Mouse (Mus musculus): Measurements from ENCODE around the gene Tprn. TPM values are rescaled to one million over a fixed set of nuclear protein-coding genes. Genes with fewer than 3 reads are reported as not detected.

Gene Tprn
- polyA plus RNA-seq, 1 experiment from 2014 or later, result 3.3 TPM

DNA sequence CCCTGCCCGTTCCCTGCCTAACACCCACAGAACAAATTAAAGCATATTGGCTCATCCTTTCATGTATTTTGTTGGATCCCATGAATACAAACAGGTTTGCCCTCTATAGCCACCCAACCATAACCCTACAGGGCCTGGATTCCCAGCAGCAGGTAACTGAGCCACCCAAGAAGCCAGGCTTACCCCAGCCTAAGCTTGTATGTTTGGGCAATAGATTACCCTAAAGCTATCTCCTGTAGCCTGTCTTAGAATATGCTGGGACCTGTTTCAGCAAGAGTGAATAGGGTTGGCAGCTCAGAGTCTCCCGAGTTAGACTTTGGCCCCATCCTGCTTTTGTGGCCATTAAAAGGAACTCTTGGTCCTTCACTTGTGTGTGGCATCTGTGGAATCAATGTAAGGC lies 23.1 kb downstream of the Tprn start:
- no peaks in the 10 kb centered on the region for H3K9me3 ChIP-seq (replicated peaks; ENCODE audit: control insufficient read depth, low read length)
- H3K9ac ChIP-seq (ENCODE audit: low read depth, low read length), result no peak overlapping the region
- peaks cover 19% of the 10 kb centered on the region for H3K36me3 ChIP-seq (ENCODE audit: control insufficient read depth, insufficient read depth, low read length)
- peaks cover 6% of the 10 kb centered on the region; the same call in 1 of the 2 replicates for H3K4me1 ChIP-seq (ENCODE audit: control insufficient read depth, insufficient read depth, low read length)
- WGBS (ENCODE audit: insufficient replicate concordance), result 89% methylated on average over 2 of the region's 2 CpGs
- no peak overlapping the region for H3K27ac ChIP-seq (ENCODE audit: low read depth, low read length)
- peaks cover 29% of the 10 kb centered on the region for H3K27me3 ChIP-seq (ENCODE audit: control insufficient read depth, insufficient read depth, low read length)
- no peak overlapping the region for H3K4me3 ChIP-seq (ENCODE audit: low read depth, low read length)
- ATAC-seq (replicated peaks; ENCODE audit: insufficient number of reproducible peaks, low FRiP score, low TSS enrichment), result no peak
- H3K4me2 ChIP-seq, result no peak overlapping the region

DNA sequence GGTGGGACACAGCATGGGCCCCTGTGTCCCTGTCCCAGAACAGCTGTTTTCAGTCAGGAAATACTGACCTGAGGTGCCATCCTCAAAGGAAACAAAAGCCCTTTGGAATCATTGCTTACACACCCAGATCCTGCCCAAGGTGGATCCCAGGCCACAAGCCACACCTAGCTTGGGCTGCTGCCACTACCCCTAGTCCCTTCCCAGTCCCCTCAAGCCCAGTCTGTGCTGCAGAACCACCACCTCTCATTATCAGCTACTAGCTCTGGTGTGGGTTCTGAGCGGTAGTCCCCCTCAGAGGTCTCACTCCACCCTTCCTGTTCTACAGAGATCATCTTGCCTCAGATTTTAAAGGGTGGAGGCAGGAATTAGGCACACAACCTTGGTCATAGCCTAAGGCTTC lies 23.9 kb downstream of the Tprn start:
- 69% methylated on average over 1 of the region's 1 CpGs for WGBS (ENCODE audit: insufficient replicate concordance)
- peaks cover 6% of the 10 kb centered on the region; the same call in 1 of the 2 replicates for H3K4me1 ChIP-seq (ENCODE audit: control insufficient read depth, insufficient read depth, low read length)
- no peak overlapping the region for H3K4me3 ChIP-seq (ENCODE audit: low read depth, low read length)
- no peak overlapping the region for H3K27ac ChIP-seq (ENCODE audit: low read depth, low read length)
- peaks cover 37% of the 10 kb centered on the region for H3K27me3 ChIP-seq (ENCODE audit: control insufficient read depth, insufficient read depth, low read length)
- no peaks in the 10 kb centered on the region for H3K9me3 ChIP-seq (replicated peaks; ENCODE audit: control insufficient read depth, low read length)
- no peak overlapping the region for H3K4me2 ChIP-seq
- H3K9ac ChIP-seq (ENCODE audit: low read depth, low read length), result no peak overlapping the region
- peaks cover 15% of the 10 kb centered on the region; the same call in 1 of the 2 replicates for H3K36me3 ChIP-seq (ENCODE audit: control insufficient read depth, insufficient read depth, low read length)
- ATAC-seq (replicated peaks; ENCODE audit: insufficient number of reproducible peaks, low FRiP score, low TSS enrichment), result no peak

DNA sequence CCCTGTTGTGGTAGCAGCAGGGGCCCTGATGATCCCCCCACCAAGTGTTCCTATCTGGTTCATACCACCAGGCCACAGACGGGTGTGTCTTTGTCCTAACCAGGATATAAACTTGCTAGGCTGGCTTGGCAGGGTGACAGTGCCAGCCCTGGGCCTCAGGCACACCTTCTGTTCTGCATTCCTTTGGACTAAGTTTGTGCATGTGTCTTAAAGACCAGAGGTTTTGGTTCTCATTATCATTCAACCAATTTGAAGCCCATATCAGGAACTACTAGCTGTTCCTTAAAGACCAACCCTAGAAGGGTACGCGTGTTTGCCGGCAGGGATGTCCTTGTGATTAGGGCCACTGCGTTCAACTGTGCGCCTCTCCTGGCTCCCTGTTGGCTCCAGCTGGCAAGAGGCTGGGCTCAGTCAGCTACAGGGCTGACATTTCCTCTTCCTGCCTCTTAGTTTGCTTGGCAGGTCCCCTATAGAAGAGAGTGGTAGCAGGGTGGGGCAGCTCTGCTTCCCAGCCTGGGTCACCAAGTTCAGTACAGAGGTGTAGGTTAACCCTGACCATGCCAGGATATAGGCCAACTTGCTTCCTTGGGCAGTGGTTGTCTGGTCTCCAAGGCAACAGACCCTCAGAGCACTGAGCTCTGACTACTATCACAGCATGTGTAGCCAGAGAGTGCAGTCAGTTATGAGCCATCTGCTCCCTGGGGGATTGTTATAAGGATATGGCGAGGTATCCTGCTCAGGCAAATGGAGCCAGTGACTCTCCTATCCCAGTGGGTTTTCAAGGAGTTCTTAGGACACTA lies 24.6 kb downstream of the Tprn start:
- no peak overlapping the region for H3K4me2 ChIP-seq
- ATAC-seq (replicated peaks; ENCODE audit: insufficient number of reproducible peaks, low FRiP score, low TSS enrichment), result no peak

DNA sequence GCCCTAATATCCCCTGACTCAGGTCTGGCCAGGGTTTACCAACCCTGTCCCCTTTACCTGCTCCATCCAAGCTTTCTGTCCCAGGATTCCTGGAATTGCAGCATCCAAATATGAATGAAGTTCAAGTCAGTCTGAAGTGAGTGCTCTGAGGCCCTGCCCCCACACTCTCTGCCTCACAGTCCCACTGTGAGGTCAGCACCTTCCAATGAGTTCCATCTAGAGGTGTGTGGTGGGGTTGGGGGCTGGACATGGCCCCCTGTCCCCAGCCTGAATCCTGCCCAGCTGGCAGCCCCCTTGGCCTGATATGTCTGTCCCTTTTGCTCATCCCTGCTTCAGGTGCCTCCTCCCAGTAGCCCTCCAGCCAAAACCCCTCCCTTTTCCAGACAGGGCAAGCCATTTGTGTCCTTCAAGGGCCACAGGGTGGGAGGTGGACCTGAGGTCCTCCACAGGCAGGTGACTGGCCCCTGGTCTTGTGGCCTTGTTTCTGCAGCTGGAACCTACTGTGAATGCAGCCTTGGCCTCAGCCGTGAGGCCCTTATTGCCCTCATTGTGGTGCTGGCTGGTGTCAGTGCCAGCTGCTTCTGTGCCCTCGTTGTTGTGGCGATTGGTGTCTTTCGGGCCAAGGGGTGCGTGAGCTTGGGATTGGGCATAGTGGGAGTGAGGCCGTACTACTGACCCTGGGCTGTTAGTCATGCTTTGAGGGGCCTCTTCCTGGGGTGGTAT lies 25.7 kb downstream of the Tprn start, which contains the start of gene Tmem210:
Gene Tmem210 (plus strand): TSS at position 219 of the 723 bp plus-strand sequence.
- Histone ChIP-seq H3K4me1 (ENCODE audit: control insufficient read depth, insufficient read depth, low read length) (peaks cover 16% of the 10 kb centered on the region; the same call in 1 of the 2 replicates), H3K4me3 (ENCODE audit: low read depth, low read length) (no peak within 1 kb of the TSS), H3K9me3 (replicated peaks; ENCODE audit: control insufficient read depth, low read length) (no peaks in the 10 kb centered on the region), H3K36me3 (ENCODE audit: control insufficient read depth, insufficient read depth, low read length) (peaks cover 10% of the 10 kb centered on the region; the same call in 1 of the 2 replicates), H3K27ac (ENCODE audit: low read depth, low read length) (no peak within 1 kb of the TSS), H3K9ac (ENCODE audit: low read depth, low read length) (no peak within 1 kb of the TSS), H3K4me2 (no peak within 1 kb of the TSS), H3K27me3 (ENCODE audit: control insufficient read depth, insufficient read depth, low read length) (peaks cover 54% of the 10 kb centered on the region)
- ATAC-seq (replicated peaks; ENCODE audit: insufficient number of reproducible peaks, low FRiP score, low TSS enrichment), result no peak
- 76% methylated on average over 6 of the region's 6 CpGs for WGBS (ENCODE audit: insufficient replicate concordance)

More for the DNA sequence above, 24.6 kb downstream of the Tprn start:
- H3K4me3 ChIP-seq (ENCODE audit: low read depth, low read length), result no peak overlapping the region
- H3K9me3 ChIP-seq (replicated peaks; ENCODE audit: control insufficient read depth, low read length), result no peaks in the 10 kb centered on the region
- peaks cover 11% of the 10 kb centered on the region; the same call in 1 of the 2 replicates for H3K36me3 ChIP-seq (ENCODE audit: control insufficient read depth, insufficient read depth, low read length)
- 44% methylated on average over 7 of the region's 7 CpGs for WGBS (ENCODE audit: insufficient replicate concordance)
- H3K27ac ChIP-seq (ENCODE audit: low read depth, low read length), result no peak overlapping the region
- H3K9ac ChIP-seq (ENCODE audit: low read depth, low read length), result no peak overlapping the region
- H3K4me1 ChIP-seq (ENCODE audit: control insufficient read depth, insufficient read depth, low read length), result peaks cover 11% of the 10 kb centered on the region; the same call in 1 of the 2 replicates
- H3K27me3 ChIP-seq (ENCODE audit: control insufficient read depth, insufficient read depth, low read length), result peaks cover 44% of the 10 kb centered on the region

DNA sequence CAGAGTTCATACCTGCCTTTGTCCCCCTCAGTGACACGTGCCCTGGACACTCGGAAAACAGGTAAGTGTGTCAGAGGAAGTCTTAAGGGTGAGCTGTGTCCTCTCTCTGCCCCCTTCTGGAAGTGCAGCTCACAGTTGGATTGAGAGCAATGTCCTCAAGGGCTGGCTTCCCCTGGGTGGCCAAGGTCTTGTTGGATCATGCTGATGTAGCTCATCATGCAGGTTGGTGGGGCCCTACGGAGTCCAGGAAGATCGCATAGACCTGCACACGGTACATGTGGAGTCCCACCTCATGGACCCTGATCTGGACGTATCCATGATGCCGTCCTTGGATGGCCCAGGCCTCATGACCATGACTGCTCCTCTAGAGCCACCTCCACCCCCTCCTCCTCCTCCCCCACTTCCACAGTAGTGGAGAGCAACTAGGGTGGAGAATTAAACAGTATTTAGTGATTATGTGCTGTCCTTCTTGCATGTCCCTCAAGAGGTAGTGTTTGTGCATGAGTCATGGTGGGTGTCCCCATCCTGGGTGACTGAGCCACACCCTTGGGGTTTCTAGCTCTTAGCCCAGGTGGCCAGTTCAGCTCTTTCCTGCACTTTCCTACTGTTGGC lies 26.4 kb downstream of the Tprn start:
- H3K9ac ChIP-seq (ENCODE audit: low read depth, low read length), result no peak overlapping the region
- H3K36me3 ChIP-seq (ENCODE audit: control insufficient read depth, insufficient read depth, low read length), result peaks cover 10% of the 10 kb centered on the region; the same call in 1 of the 2 replicates
- H3K4me1 ChIP-seq (ENCODE audit: control insufficient read depth, insufficient read depth, low read length), result peaks cover 16% of the 10 kb centered on the region; the same call in 1 of the 2 replicates
- peaks cover 62% of the 10 kb centered on the region for H3K27me3 ChIP-seq (ENCODE audit: control insufficient read depth, insufficient read depth, low read length)
- H3K4me2 ChIP-seq, result no peak overlapping the region
- no peak overlapping the region for H3K27ac ChIP-seq (ENCODE audit: low read depth, low read length)
- H3K4me3 ChIP-seq (ENCODE audit: low read depth, low read length), result no peak overlapping the region
- ATAC-seq (replicated peaks; ENCODE audit: insufficient number of reproducible peaks, low FRiP score, low TSS enrichment), result no peak
- 77% methylated on average over 7 of the region's 7 CpGs for WGBS (ENCODE audit: insufficient replicate concordance)
- H3K9me3 ChIP-seq (replicated peaks; ENCODE audit: control insufficient read depth, low read length), result no peaks in the 10 kb centered on the region

DNA sequence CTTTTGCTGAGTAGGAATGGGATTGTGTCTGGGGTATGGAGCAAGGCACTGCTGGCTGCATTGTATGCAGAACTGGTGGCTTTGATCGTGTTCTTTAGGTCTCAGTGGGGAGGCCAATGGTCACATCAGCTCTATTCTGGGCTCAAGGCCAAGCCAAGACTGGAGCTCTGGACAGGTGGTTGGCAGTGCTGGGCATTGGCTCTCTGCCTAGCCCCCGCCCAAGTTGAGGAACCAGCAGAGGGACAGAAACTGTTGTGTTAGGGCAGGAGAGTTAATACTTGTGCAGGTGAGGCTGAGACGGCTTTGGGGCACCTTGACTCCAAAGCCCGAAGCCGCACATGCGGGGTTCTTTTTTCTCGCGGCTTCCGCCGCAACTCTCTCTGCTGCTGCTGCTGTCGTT lies 27.2 kb downstream of the Tprn start, which contains the start of gene Lrrc26:
Gene Lrrc26 (plus strand): TSS at position 265 of the 400 bp plus-strand sequence.
- peak within 1 kb of the TSS; percentile 16 for H3K4me3 ChIP-seq (ENCODE audit: low read depth, low read length)

DNA sequence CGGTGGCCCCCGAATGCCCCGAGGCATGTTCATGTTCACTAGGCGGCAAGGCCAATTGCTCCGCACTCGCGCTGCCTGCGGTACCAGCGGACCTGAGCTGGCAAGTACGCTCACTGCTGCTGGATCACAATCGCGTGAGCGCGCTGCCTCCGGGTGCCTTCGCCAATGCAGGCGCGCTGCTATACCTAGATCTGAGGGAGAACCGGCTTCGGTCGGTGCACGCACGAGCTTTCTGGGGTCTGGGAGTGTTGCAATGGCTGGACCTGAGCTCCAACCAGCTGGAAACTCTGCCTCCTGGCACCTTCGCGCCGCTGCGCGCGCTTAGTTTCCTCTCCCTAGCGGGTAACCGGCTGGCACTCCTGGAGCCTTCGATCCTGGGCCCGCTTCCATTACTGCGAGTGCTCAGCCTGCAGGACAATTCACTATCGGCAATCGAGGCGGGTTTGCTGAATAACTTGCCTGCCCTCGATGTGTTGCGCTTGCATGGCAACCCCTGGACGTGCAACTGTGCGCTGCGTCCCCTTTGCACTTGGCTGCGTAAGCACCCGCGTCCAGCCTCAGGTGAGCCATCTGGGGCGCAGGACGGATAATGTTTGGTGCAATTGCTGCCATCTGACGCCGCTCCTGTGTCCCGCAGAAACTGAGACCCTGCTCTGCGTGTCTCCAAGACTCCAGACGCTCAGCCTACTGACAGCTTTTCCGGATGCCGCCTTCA lies 27.8 kb downstream of the Tprn start:
- peak overlapping the region; percentile 44 for H3K4me2 ChIP-seq
- ATAC-seq (replicated peaks; ENCODE audit: insufficient number of reproducible peaks, low FRiP score, low TSS enrichment), result no peak
- no peak overlapping the region for H3K27ac ChIP-seq (ENCODE audit: low read depth, low read length)
- peaks cover 16% of the 10 kb centered on the region; the same call in 1 of the 2 replicates for H3K4me1 ChIP-seq (ENCODE audit: control insufficient read depth, insufficient read depth, low read length)
- H3K9me3 ChIP-seq (replicated peaks; ENCODE audit: control insufficient read depth, low read length), result no peaks in the 10 kb centered on the region
- H3K36me3 ChIP-seq (ENCODE audit: control insufficient read depth, insufficient read depth, low read length), result 0 out of 2 replicates have a peak, but pooled peaks cover under 1% of the 10 kb centered on the region
- peaks cover 76% of the 10 kb centered on the region for H3K27me3 ChIP-seq (ENCODE audit: control insufficient read depth, insufficient read depth, low read length)
- no peak overlapping the region for H3K9ac ChIP-seq (ENCODE audit: low read depth, low read length)
- peak overlapping the region; percentile 16 for H3K4me3 ChIP-seq (ENCODE audit: low read depth, low read length)
- WGBS (ENCODE audit: insufficient replicate concordance), result 2% methylated on average over 54 of the region's 54 CpGs

More for the DNA sequence above, 27.2 kb downstream of the Tprn start, which contains the start of gene Lrrc26:
- peak within 1 kb of the TSS; percentile 44 for H3K4me2 ChIP-seq
- WGBS (ENCODE audit: insufficient replicate concordance), result 12% methylated on average over 11 of the region's 11 CpGs
- no peaks in the 10 kb centered on the region for H3K9me3 ChIP-seq (replicated peaks; ENCODE audit: control insufficient read depth, low read length)
- H3K36me3 ChIP-seq (ENCODE audit: control insufficient read depth, insufficient read depth, low read length), result peaks cover 6% of the 10 kb centered on the region; the same call in 1 of the 2 replicates
- H3K9ac ChIP-seq (ENCODE audit: low read depth, low read length), result no peak within 1 kb of the TSS
- ATAC-seq (replicated peaks; ENCODE audit: insufficient number of reproducible peaks, low FRiP score, low TSS enrichment), result no peak
- peaks cover 16% of the 10 kb centered on the region; the same call in 1 of the 2 replicates for H3K4me1 ChIP-seq (ENCODE audit: control insufficient read depth, insufficient read depth, low read length)
- no peak within 1 kb of the TSS for H3K27ac ChIP-seq (ENCODE audit: low read depth, low read length)
- H3K27me3 ChIP-seq (ENCODE audit: control insufficient read depth, insufficient read depth, low read length), result peaks cover 70% of the 10 kb centered on the region

DNA sequence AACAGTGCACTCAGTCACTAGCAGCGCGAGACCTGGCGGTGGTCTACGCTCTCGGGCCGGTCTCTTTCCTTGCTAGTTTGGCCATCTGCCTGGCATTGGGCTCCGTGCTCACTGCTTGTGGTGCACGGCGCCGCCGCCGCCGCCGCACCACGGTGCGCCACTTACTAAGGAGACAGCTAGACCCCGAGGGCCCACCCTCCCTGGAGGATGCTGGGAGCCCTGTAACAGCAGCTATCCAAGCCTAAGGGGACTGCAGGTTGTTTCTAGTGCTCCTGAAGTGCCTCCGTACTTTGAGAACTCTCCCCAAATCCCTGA lies 28.4 kb downstream of the Tprn start:
- no peak overlapping the region for H3K27ac ChIP-seq (ENCODE audit: low read depth, low read length)
- under 1% methylated on average over 18 of the region's 18 CpGs for WGBS (ENCODE audit: insufficient replicate concordance)
- H3K27me3 ChIP-seq (ENCODE audit: control insufficient read depth, insufficient read depth, low read length), result peaks cover 81% of the 10 kb centered on the region
- H3K9me3 ChIP-seq (replicated peaks; ENCODE audit: control insufficient read depth, low read length), result no peaks in the 10 kb centered on the region
- peaks cover 16% of the 10 kb centered on the region; the same call in 1 of the 2 replicates for H3K4me1 ChIP-seq (ENCODE audit: control insufficient read depth, insufficient read depth, low read length)
- no peaks in the 10 kb centered on the region for H3K36me3 ChIP-seq (ENCODE audit: control insufficient read depth, insufficient read depth, low read length)
- peak overlapping the region; percentile 16 for H3K4me3 ChIP-seq (ENCODE audit: low read depth, low read length)
- H3K9ac ChIP-seq (ENCODE audit: low read depth, low read length), result no peak overlapping the region
- peak overlapping the region; percentile 44 for H3K4me2 ChIP-seq
- ATAC-seq (replicated peaks; ENCODE audit: insufficient number of reproducible peaks, low FRiP score, low TSS enrichment), result no peak
